Mouse (Mus musculus): ENCODE measurements around the gene Map2k3.
A peak's percentile ranks its signal among the peaks of the same experiment; 100 is the strongest.

Gene Map2k3

GRCm38 (mm10) chr11:60931869-60932481, at the start of gene Map2k3:
Map2k3 (plus strand) TSS chr11:60932033.
- peak; percentile 95 for DNase-seq (ENCODE audit: low read depth, low spot score)

GRCm38 (mm10) chr11:60882386-60882785, 49.4 kb upstream of the Map2k3 start:
- DNase-seq (ENCODE audit: low read depth, low spot score) = no peak

- peak; percentile 87 for DNase-seq (ENCODE audit: low read depth, low spot score)
These were observed 44.8 kb upstream of the Map2k3 start for GRCm38 (mm10) chr11:60886986-60887385.

- no peak for DNase-seq (ENCODE audit: low read depth, low spot score)
These were observed 42.0 kb upstream of the Map2k3 start for GRCm38 (mm10) chr11:60889861-60890260.

GRCm38 (mm10) chr11:60890286-60890685, 41.5 kb upstream of the Map2k3 start:
- no peak for DNase-seq (ENCODE audit: low read depth, low spot score)

GRCm38 (mm10) chr11:60890744-60891143, 41.1 kb upstream of the Map2k3 start:
- DNase-seq (ENCODE audit: low read depth, low spot score) = no peak

GRCm38 (mm10) chr11:60895915-60896314, 35.9 kb upstream of the Map2k3 start:
- no peak for DNase-seq (ENCODE audit: low read depth, low spot score)

- no peak for DNase-seq (ENCODE audit: low read depth, low spot score)
These were observed 29.8 kb upstream of the Map2k3 start for GRCm38 (mm10) chr11:60902001-60902400.

- no peak for DNase-seq (ENCODE audit: low read depth, low spot score)
These were observed 29.3 kb upstream of the Map2k3 start for GRCm38 (mm10) chr11:60902486-60902885.

- no peak for DNase-seq (ENCODE audit: low read depth, low spot score)
These were observed 28.2 kb upstream of the Map2k3 start for GRCm38 (mm10) chr11:60903661-60904061.

- DNase-seq (ENCODE audit: low read depth, low spot score) = no peak
These were observed 26.3 kb upstream of the Map2k3 start for GRCm38 (mm10) chr11:60905407-60906120.

- no peak for DNase-seq (ENCODE audit: low read depth, low spot score)
These were observed 25.4 kb upstream of the Map2k3 start for GRCm38 (mm10) chr11:60906449-60906848.

GRCm38 (mm10) chr11:60908073-60908472, 23.8 kb upstream of the Map2k3 start:
- DNase-seq (ENCODE audit: low read depth, low spot score) = no peak

GRCm38 (mm10) chr11:60909626-60910025, 22.2 kb upstream of the Map2k3 start:
- DNase-seq (ENCODE audit: low read depth, low spot score) = no peak

GRCm38 (mm10) chr11:60912525-60912973, 19.3 kb upstream of the Map2k3 start:
- DNase-seq (ENCODE audit: low read depth, low spot score) = no peak

GRCm38 (mm10) chr11:60913301-60914196, 18.3 kb upstream of the Map2k3 start:
- DNase-seq (ENCODE audit: low read depth, low spot score) = peak; percentile 84

- DNase-seq (ENCODE audit: low read depth, low spot score) = no peak
These were observed 17.3 kb upstream of the Map2k3 start, which contains the start of gene Natd1 for GRCm38 (mm10) chr11:60914491-60914890. Natd1 (minus strand) TSS chr11:60914750.

- no peak for DNase-seq (ENCODE audit: low read depth, low spot score)
These were observed 16.6 kb upstream of the Map2k3 start for GRCm38 (mm10) chr11:60915201-60915600.

- no peak for DNase-seq (ENCODE audit: low read depth, low spot score)
These were observed 11.8 kb upstream of the Map2k3 start for GRCm38 (mm10) chr11:60920021-60920420.

GRCm38 (mm10) chr11:60922195-60922594, 9.6 kb upstream of the Map2k3 start:
- DNase-seq (ENCODE audit: low read depth, low spot score) = peak; percentile 64

- DNase-seq (ENCODE audit: low read depth, low spot score) = peak; percentile 97
These were observed 8.9 kb upstream of the Map2k3 start for GRCm38 (mm10) chr11:60922964-60923363.

GRCm38 (mm10) chr11:60924498-60924897, 7.3 kb upstream of the Map2k3 start:
- peak; percentile 82 for DNase-seq (ENCODE audit: low read depth, low spot score)
